Mouse (Mus musculus) hindbrain, embryonic 14.5 days (tissue): ENCODE measurements around the gene Carmil1. TPM values are rescaled to one million over a fixed set of nuclear protein-coding genes. Genes with fewer than 3 reads are reported as not detected.

ENCODE experiments used
- ATAC-seq: fragments of 200-750 bp; cut with Nextera tagmentation; 2 replicates; pipeline ENCODE4 v1.8.0; 2017; ENCODE audit warnings: moderate number of reproducible peaks, mild to moderate bottlenecking, moderate TSS enrichment, moderate library complexity; ENCODE audit not compliant: low FRiP score
- DNase-seq: peaks from one replicate; pipeline ENCODE4 v3.0.0-alpha.2; 2015; ENCODE audit warnings: low spot score
- H3K27ac ChIP-seq: fragments of 300-500 bp; sonication (generic); 2 replicates; pipeline ENCODE4 v1.5.1; 2014; ENCODE audit warnings: mild to moderate bottlenecking, moderate library complexity
- H3K27me3 ChIP-seq: fragments of 300-500 bp; sonication (generic); 2 replicates; pipeline ENCODE4 v1.6.1; 2014; ENCODE audit warnings: mild to moderate bottlenecking, low read length, mixed read lengths; ENCODE audit not compliant: control insufficient read depth, insufficient read depth
- H3K36me3 ChIP-seq: fragments of 300-500 bp; sonication (generic); replicated peaks from 2 replicates; pipeline ENCODE4 v1.6.1; 2014; ENCODE audit not compliant: control insufficient read depth, insufficient read depth
- H3K4me1 ChIP-seq: fragments of 300-500 bp; sonication (generic); replicated peaks from 2 replicates; pipeline ENCODE4 v1.6.1; 2014; ENCODE audit warnings: antibody characterized with exemption, low read length, mixed read lengths; ENCODE audit not compliant: control insufficient read depth, insufficient read depth
- H3K4me2 ChIP-seq: fragments of 300-500 bp; sonication (generic); replicated peaks from 2 replicates; pipeline ENCODE4 v1.6.1; 2014; ENCODE audit warnings: mild to moderate bottlenecking, moderate library complexity
- H3K4me3 ChIP-seq: fragments of 300-500 bp; sonication (generic); replicated peaks from 2 replicates; pipeline ENCODE4 v1.5.1; 2014; ENCODE audit warnings: mild to moderate bottlenecking, low read length
- H3K9ac ChIP-seq: fragments of 300-500 bp; sonication (generic); 2 replicates; pipeline ENCODE4 v1.6.1; 2014
- H3K9me3 ChIP-seq: fragments of 300-500 bp; sonication (generic); 2 replicates; pipeline ENCODE4 v1.6.1; 2016; ENCODE audit warnings: low read length; ENCODE audit not compliant: control insufficient read depth
- WGBS: fragments of 180-500 bp; shearing (Covaris S2); extraction: QIAGEN DNeasy Blood & Tissue Kit; methylation state at CpG from one replicate; pipeline ENCODE4 v1.1.7; 2014; 5-methylcytosine and 5-hydroxymethylcytosine counted together
- polyA plus RNA-seq: library from polyadenylated mRNA; unstranded; fragments of >200 nt; fragmentation: Nextera tagmentation; extraction: Ambion mirVana; gene quantifications from 2 replicates; pipeline ENCODE4 v1.2.1, GENCODE M21; 2014

Carmil1 gene
- polyA plus RNA-seq, 1 experiment from 2014 or later = 38.7 TPM

DNA sequence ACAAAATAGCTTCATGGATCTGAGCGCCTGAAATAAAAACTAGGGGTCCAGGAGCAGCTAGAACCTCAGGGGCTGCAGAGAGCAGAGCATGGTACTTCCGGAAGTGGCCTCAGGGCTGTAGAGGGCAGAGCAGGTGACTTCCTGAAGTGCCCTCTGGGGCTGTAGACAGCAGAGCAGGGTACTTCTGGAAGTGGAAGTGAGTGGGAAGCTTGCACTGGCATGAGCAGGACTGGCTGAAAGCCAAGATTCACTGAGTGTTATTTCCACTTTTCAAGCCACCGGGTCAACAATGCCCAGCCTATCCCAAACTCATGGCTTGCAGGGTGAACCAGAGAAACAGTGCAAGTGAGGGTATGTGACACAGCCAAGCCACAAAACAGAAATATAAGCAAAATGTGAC, 243.1 kb downstream of the Carmil1 start:
- DNase-seq = no peak
- no peak for ATAC-seq
- 84% methylated on average over 3 of the region's 3 CpGs for WGBS
- Histone ChIP-seq H3K4me2 (no peak overlapping the region), H3K36me3 (no peaks in the 10 kb centered on the region), H3K27ac (no peak overlapping the region), H3K4me3 (no peak overlapping the region), H3K4me1 (no peaks in the 10 kb centered on the region), H3K9me3 (no peaks in the 10 kb centered on the region), H3K27me3 (no peaks in the 10 kb centered on the region), H3K9ac (no peak overlapping the region)

DNA sequence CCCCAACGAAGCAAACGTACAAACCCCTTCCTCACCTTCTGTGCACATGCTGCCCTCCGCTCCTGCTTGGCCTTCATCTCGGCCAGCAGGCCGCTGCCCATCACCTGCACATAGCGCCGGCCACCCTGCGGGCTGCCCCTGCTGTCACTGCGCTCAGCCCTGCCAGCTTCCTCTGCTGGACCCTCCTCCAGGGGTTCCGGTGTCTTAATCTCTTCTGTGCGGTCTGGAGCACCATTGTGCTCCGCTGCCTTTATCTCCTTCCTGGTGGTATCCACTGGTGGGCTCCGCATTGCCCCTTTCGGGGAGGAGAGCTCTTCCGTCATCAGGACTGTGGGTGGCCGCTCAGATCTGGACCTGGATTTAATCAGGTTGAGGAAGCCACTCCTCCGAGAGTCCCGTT, 244.4 kb downstream of the Carmil1 start:
- Histone ChIP-seq H3K27me3 (no peaks in the 10 kb centered on the region), H3K4me1 (no peaks in the 10 kb centered on the region), H3K9me3 (no peaks in the 10 kb centered on the region), H3K27ac (no peak overlapping the region), H3K9ac (no peak overlapping the region), H3K4me3 (no peak overlapping the region), H3K36me3 (no peaks in the 10 kb centered on the region), H3K4me2 (no peak overlapping the region)
- DNase-seq (no peak), ATAC-seq (no peak)
- WGBS = 78% methylated on average over 18 of the region's 18 CpGs

DNA sequence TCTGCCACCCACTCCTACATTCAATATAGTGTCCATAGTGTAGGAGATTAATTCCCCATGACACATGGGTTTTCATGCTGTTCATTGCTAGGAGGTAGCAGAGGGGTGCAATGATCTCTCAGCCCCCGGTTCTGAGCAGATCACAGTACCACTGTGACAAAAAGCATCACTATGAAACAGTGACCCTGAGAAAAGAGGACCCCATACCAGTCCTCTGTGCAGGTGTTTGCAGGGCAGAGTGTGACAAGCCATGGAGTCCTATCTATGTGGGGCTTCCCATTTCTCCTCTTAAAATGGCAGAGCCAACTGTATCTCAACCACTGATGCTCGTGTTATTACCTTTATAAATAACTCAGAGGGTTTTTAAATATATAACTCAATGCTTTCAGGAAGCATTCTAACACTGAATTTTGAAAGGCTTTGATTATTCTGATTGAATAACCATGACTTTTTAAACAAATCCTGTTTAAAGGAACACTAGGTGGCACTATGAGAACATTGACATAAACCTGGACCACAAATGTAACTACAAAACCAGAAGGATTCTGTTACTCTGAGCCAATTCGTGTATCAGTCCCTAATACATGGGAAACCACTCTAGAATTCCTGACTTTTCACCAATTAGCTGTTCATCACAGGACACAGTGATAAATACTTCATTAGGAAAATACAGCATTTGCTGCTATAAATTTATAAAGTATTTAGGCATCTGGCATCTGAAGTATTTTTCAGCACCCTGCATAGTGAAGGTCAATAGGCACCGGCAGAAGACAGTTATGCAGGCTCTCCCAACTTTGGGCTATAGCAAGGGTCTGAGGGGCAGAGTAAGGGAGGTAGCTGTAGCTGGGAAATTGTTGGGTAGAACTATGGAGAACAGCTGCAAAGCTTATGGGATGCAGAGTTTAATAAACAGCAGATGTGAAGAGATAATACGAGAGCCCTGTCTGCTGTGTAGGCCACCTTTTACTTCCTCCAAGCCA, 253.1 kb downstream of the Carmil1 start:
- ATAC-seq = no peak; the same call in 1 of the 2 replicates
- no peaks in the 10 kb centered on the region for H3K36me3 ChIP-seq
- H3K27ac ChIP-seq = no peak overlapping the region
- no peak overlapping the region for H3K9ac ChIP-seq
- H3K9me3 ChIP-seq = no peaks in the 10 kb centered on the region
- DNase-seq = peak; percentile 84
- H3K27me3 ChIP-seq = no peaks in the 10 kb centered on the region
- no peaks in the 10 kb centered on the region for H3K4me1 ChIP-seq
- H3K4me3 ChIP-seq = no peak overlapping the region
- no peak overlapping the region for H3K4me2 ChIP-seq
- 67% methylated on average over 5 of the region's 5 CpGs for WGBS

DNA sequence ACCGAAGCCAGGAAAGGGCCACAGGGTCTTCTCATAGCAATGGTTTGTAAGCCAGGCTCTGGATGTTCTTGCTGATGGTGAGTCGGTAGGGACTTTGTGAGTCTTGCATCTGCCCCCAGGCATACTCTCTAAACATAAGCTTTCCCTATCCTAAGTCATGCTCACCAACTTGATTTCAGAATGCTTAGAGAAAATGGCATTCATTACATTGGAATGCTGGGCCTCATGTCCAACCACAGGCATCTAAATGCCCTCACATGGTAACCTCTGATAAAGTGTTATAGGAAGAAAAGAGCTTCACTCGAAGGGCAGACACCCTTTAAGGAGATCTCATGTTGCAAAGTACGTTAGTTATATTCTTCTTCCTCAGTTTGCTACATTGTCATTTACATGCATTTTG, 262.1 kb downstream of the Carmil1 start:
- DNase-seq = no peak
- no peaks in the 10 kb centered on the region for H3K9me3 ChIP-seq
- H3K36me3 ChIP-seq = no peaks in the 10 kb centered on the region
- H3K9ac ChIP-seq = no peak overlapping the region
- no peak overlapping the region for H3K4me3 ChIP-seq
- no peak overlapping the region for H3K4me2 ChIP-seq
- no peaks in the 10 kb centered on the region for H3K27me3 ChIP-seq
- H3K4me1 ChIP-seq = no peaks in the 10 kb centered on the region
- H3K27ac ChIP-seq = no peak overlapping the region
- 91% methylated on average over 4 of the region's 4 CpGs for WGBS
- ATAC-seq = no peak

DNA sequence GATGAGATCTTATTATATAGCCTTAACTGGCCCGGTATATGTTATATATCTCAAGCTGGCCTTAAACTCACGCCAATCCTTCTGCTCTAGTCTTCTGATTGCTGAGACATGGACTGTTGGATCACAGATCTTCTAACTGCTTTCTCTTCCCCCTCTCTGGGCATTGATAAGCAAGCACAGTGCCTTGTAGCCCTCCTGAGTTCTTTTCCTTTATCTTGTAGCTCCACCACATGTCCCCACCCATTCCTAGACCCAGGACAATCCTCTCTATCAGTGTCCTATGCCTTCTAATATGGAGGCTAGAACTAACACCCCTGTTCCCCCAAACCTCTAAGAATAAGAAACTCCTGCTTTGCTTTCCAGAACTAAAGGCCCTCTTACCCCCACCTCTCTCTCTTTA, 275.1 kb downstream of the Carmil1 start:
- WGBS = 90% methylated on average over 2 of the region's 2 CpGs

DNA sequence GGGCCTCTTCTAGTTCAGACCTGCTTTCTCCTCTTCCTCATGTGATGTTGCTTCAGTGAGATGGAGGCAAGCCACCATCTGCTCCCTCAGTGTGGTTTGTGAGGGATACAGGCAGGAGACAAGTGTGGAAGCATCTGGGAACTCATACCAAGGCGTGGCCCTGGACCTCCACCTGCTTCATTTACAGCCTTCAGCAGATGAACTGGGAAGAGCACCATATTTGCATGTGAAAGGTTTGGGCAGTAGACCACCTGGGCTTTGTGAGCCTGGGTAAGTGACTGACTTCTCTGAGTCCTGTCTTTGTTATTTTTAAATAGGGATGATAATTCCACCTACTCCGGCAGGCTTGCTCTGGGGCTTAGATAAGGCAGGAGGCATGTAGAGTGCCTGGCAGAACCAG, 278.8 kb downstream of the Carmil1 start:
- Histone ChIP-seq H3K4me2 (no peak overlapping the region), H3K9me3 (no peaks in the 10 kb centered on the region), H3K27me3 (no peaks in the 10 kb centered on the region), H3K27ac (no peak overlapping the region), H3K4me3 (no peak overlapping the region), H3K36me3 (no peaks in the 10 kb centered on the region), H3K9ac (no peak overlapping the region), H3K4me1 (no peaks in the 10 kb centered on the region)
- ATAC-seq (no peak), DNase-seq (no peak)
- WGBS = 83% methylated on average over 2 of the region's 2 CpGs

More for the DNA sequence above, 275.1 kb downstream of the Carmil1 start:
- ATAC-seq (no peak), DNase-seq (no peak)
- no peaks in the 10 kb centered on the region for H3K27me3 ChIP-seq
- H3K4me2 ChIP-seq = no peak overlapping the region
- H3K4me1 ChIP-seq = no peaks in the 10 kb centered on the region
- H3K4me3 ChIP-seq = no peak overlapping the region
- no peaks in the 10 kb centered on the region for H3K9me3 ChIP-seq
- no peak overlapping the region for H3K9ac ChIP-seq
- no peaks in the 10 kb centered on the region for H3K36me3 ChIP-seq
- no peak overlapping the region for H3K27ac ChIP-seq

DNA sequence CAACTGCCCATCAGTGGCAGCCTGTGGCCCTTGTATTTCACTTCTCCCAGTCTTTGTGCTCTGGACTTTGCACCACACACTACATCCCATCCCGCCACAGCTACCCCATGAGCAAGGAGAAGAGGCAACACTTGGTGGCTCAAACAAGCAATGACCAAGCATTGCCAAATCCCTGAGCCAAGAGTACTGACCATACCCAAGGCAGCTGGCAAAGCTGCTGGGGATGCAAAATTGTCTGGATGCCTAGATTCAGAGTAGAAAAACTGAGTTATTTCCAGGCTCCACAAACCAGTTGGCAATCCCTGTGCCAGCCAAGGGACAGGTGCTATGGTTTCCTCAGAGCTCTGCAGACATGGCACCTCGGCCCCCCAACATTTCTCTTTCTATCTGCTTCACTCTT, 279.5 kb downstream of the Carmil1 start:
- Histone ChIP-seq H3K27me3 (no peaks in the 10 kb centered on the region), H3K9me3 (no peaks in the 10 kb centered on the region), H3K36me3 (no peaks in the 10 kb centered on the region), H3K4me2 (no peak overlapping the region), H3K4me3 (no peak overlapping the region), H3K27ac (no peak overlapping the region), H3K4me1 (no peaks in the 10 kb centered on the region), H3K9ac (no peak overlapping the region)
- 87% methylated on average over 2 of the region's 2 CpGs for WGBS
- ATAC-seq = no peak
- DNase-seq = no peak

DNA sequence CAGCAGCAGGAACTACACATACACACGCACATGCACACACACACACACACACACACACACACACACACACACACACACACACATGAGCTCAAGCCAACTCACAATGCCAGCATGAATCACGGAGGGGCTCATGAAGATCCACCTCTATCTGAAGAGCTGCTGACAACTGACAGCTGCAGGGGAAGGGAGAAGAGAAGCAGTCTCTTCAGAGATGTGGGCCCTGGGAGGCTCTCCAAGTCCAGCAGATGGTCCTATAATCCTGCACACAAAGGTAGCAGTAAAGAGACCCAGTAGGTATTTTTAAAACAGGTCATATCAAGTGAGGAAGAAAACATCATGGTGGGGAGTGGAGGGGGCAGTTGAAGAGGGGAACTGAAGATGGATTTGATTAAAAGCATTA, 281.8 kb downstream of the Carmil1 start:
- 0 out of 2 replicates have a peak, but pooled peaks cover 4% of the 10 kb centered on the region for H3K27me3 ChIP-seq
- no peak for ATAC-seq
- no peaks in the 10 kb centered on the region for H3K9me3 ChIP-seq
- no peaks in the 10 kb centered on the region for H3K4me1 ChIP-seq
- no peak overlapping the region for H3K27ac ChIP-seq
- H3K36me3 ChIP-seq = no peaks in the 10 kb centered on the region
- DNase-seq = no peak
- H3K9ac ChIP-seq = no peak overlapping the region
- no peak overlapping the region for H3K4me3 ChIP-seq
- no peak overlapping the region for H3K4me2 ChIP-seq
- WGBS = 79% methylated on average over 2 of the region's 2 CpGs

DNA sequence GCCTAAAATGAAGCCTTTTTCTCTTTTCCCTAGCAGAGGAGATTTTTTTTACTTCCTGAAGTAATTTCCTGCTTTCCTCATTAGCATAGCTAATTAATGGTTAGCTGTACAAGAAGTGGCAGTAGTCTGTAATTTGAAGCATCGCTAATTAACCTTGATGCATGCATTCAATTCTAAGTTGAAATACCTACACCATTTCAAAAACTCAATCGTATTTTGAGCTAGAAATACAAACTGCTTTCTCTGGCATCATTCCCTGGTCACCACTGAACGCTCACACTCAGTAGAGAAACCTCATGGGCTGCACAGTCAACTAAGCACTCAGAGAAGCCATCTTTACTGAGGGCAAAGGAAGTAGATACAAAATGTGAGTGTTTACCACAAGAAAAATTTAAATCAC, 285.8 kb downstream of the Carmil1 start:
- no peak for ATAC-seq

More for the DNA sequence above, 285.8 kb downstream of the Carmil1 start:
- H3K4me3 ChIP-seq = no peak overlapping the region
- 59% methylated on average over 3 of the region's 3 CpGs for WGBS
- no peaks in the 10 kb centered on the region for H3K4me1 ChIP-seq
- no peak for DNase-seq
- H3K27ac ChIP-seq = no peak overlapping the region
- H3K9ac ChIP-seq = no peak overlapping the region
- H3K9me3 ChIP-seq = no peaks in the 10 kb centered on the region
- H3K27me3 ChIP-seq = peaks cover 23% of the 10 kb centered on the region
- H3K4me2 ChIP-seq = no peak overlapping the region
- no peaks in the 10 kb centered on the region for H3K36me3 ChIP-seq
